Mouse (Mus musculus) kidney, adult 2 months (tissue): ENCODE results near the gene Nufip2.

Experiments
- CTCF ChIP-seq: fragments of 200-500 bp; conservative IDR thresholded peaks from 2 replicates; pipeline ENCODE4 v1.5.1; 2011; ENCODE audit warnings: low read depth, mild to moderate bottlenecking, control low read depth, low read length, moderate library complexity, mixed read lengths; ENCODE audit not compliant: insufficient read depth, insufficient read length
- POLR2A ChIP-seq: fragments of 200-500 bp; IDR thresholded peaks from one replicate; pipeline ENCODE4 v1.6.1; 2011; ENCODE audit warnings: low read depth, low read length, control low read depth

DNA sequence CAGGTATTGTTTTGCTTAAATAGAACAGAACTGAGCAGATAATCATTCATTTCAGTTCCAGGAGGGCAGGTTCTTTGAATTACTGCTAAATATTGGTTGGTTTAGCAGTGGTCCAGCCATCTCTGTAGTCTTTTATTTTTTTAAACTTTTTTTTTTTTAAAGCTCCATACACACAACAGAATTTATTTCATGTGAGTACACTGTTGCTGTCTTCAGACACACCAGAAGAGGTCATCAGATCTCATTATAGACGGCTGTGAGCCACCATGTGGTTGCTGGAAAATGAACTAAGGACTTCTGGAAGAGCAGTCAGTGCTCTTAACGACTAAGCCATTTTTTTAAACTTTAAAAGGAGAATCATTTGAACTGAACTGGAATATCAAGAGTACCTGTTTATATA, 11.3 kb downstream of the Nufip2 start:
- TF ChIP-seq CTCF (no peak), POLR2A (no peak)
